Mouse (Mus musculus) lung, postnatal 14 days (tissue): ENCODE measurements at regions not wholly inside any gene's neighbourhood (a gene's known extent, or its start where the extent isn't known, plus 50 kb on each side); places are given as distances from the start of the nearest gene placed in this dataset.

ENCODE experiments used
- DNase-seq: peaks from one replicate; pipeline ENCODE4 v3.0.0; 2021

DNA sequence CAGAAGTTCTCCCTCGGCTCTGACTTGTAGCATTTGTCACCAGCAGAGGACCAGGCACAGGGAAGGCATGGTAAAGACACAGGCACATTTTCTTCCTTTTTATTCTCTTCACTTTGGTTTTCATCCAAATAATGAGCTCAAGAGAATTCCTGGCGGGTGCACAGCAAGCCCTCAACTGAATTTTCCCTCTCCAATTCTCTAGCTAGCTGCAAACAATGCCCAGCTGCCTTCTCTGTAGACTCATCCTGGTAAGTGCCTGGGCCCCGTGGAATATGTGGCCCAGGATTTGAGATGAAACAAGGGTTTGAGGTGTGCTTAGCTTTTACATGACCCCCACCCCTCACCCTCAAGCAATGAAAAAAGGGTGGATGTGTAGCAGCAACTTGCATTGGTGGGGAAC is 90.4 kb downstream of the Otol1 start:
- DNase-seq = no peak

DNA sequence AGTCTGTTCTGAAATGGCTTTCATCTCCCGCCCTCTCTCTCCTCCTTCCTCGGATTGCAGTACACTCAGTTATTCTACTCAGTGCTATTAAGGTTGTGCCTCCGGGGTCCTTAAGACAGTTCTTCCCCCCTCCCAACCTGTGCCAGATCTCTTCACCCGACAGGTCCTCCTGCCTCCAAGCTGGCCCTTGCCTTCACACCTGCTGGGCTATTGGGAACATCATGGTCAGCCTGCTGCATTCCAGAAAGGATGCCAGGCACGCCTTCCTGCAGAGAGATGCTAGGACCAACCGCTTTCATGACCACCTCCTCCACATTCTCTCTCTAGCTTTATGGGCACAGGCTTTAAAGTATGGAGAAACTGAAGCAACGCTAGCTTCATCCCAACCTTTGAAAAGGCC is 94.7 kb downstream of the Otol1 start:
- DNase-seq = no peak

DNA sequence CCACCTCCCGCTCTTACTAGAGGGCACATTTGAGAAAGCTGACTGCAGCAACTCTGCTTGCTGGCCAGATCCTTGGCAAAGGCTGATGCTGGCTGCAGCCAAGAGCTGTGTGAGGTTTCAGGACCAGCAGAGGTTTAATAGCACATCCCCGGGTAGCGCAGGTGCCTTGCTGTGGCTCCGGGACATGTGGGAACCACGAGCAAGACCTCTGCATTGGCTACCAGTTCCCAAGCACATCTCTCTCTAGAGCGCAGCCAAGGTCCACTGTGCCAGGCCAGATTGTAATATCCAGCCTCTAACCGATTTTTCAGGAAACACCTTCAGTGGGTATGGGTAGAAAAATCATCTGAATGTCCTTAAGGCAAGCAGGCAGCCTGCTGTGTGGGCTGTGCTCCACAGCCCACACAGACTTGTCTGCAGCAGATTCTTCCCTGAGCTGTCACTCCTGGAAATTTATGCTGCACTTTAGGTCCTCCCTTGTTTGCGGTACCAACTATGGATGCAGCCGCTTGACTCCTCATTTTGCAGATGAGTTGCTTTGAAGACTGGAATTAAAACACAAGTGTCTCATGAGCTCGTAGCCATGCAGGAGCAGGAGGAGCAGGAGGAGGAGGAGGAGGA is 95.3 kb downstream of the Otol1 start:
- DNase-seq = no peak

DNA sequence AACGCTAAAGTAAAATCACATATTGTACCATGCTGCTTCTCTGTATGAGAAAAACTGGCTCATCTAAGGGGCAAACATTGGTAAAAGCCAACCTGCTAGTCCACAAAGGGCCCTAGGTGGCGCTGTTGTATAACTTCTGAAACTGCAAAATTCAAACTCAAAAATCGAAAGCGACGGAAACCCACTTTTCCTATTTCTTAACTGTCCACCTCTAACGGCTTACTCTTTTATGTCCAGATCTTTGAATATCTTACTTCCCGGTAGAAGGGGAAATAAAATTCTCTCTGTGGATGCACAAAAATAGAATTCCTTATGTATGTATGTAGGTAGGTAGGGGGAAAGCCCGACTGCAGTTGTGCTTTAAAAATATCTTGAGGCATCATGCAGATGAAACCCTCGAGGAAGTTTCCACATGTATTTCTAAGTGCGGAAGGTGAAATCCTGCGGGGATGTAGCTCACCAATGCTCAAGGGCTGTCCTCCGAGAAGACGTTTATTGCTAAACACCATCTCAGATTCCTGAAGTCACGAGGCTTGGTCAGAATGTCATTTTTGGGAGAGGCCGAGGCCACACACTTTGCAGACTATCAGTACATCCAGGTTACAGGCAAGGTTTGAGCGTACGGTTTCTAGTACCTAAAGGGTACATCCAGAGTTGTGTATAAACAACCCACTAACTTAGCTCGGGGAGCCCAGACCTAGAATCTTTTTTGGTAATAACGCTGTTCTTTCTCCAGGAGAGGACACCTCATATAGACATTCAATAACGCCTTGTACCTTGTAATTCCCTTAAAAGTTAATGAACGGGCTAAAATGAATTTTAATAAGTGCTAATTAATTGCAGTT is 96.8 kb downstream of the Otol1 start:
- peak; percentile 79 for DNase-seq

DNA sequence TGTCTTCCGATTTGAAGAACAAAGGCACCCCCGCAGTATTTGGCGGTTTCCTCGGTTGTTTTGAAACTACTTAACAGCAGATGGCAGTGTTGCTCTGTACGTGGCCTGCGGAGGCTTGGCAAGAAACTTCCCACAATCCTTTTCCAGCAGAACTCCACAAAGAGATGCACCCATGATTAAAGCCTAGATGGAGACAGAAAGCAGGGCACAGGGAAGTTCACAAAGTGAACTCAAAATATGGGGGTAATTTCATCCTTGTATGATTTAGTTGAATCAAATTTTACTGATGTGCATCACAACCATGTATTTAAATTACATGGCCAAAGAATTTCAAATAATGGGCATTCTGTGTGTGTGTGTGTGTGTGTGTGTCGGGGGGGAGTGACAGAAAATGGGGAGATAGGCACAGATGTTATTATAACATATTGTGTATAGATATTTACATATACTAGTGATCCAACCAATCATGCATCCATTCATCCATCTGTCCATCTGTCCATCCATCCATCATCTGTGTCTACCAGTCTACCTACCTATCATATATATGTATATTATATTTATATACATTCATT is 97.5 kb downstream of the Otol1 start:
- DNase-seq = peak; percentile 60

- DNase-seq = no peak
Observed at GRCm38 (mm10) chr3:70105561-70105960, 98.1 kb downstream of the Otol1 start.

DNA sequence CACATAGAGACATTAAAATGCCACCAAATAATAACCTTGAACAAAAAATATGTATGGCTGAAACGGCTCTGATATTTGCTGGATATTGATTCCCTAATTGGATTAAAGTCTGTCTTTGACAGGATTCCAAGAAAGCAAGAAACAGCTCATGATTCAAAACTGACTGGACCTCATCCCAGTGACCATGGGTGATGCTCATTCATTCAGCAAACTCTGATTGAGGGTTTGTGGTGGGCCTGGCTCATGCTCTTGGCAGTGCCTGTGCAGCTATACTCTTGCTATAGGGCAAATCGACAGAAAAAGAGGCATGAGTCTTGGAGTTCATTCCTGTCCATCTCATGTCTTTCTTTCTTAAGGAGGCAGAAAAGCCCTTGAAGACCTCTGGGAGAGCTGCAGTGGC is 98.7 kb downstream of the Otol1 start:
- DNase-seq = no peak

- DNase-seq = no peak
Observed at GRCm38 (mm10) chr3:70126212-70126611, 118.8 kb downstream of the Otol1 start.

- DNase-seq = no peak
Observed at GRCm38 (mm10) chr3:70130241-70131029, 123.0 kb downstream of the Otol1 start.

DNA sequence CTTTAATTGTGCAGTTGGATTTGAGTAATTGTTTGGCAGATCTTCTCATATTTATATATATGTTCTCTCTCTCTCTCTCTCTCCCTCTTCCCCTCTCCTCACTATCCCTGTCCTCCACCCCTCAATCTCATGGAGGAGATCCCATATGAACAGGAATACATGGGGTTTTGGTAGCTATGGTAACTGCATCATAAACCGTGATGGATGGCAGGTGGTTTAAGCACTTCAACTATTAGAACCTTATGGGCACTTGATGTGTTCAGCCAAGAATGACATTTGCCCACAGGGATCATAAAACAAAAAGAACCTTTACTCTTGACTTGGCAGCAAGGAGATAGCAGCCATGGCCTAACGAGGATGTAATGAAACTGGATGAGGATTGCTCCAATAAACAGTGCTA is 127.5 kb downstream of the Otol1 start:
- no peak for DNase-seq

DNA sequence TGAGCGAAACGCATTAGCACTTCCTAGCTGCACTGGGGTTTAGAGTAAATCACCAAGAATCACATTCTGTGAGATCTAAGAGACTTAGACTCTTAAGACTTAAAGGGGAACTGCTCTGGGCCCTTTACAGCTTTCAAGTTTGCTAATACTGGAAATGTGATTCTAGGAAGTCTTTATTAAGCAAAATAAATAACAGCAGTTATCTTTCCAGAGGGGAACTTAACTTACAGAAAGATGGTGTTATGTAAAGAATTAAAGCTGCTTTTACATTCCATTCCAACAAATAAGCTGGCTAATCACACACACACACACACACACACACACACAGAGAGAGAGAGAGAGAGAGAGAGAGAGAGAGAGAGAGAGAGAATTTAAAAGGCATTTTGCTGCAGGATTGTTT is 131.1 kb downstream of the Otol1 start:
- no peak for DNase-seq

DNA sequence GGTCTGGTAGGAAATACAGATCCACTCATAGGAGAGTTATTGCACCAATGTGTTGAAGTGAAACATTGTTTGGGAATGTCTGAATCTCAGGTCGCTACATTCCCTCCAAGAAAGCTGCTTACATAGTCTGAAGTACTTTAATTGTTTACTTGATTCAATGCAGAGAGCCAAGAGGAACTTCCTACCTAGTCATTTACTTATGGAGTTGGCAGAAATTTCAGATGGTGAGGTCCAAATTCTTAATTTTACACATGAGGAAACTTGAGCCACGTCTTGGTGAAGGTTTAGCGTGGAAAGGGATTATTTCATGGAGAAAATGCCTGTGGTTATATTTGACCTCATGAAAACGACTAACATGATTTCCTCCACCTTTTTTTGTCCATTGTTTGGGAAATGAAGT is 131.5 kb downstream of the Otol1 start:
- DNase-seq = no peak

GRCm38 (mm10) chr3:70145728-70146127 is 138.3 kb downstream of the Otol1 start:
- no peak for DNase-seq

DNA sequence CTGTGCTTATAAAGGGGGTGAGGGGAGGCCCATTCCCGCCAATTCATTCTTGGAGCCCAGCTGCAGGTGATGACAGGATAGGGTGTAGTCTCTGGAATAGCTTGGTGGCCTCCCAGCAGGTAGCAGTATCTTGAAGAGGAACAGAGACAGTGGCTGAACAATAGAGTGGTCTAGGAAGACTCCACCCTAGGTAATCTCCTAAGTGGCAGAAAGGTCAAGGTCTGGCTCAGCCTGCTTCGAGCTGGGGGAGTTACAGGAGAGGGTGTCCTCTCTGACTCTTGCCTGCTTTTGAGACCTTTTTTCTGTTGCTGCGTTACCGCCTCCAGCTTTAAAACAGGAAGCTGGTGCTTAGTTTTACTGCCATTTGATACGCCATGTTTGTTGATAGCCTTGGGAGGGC is 143.7 kb downstream of the Otol1 start:
- no peak for DNase-seq

GRCm38 (mm10) chr3:70160043-70160442 is 152.6 kb downstream of the Otol1 start:
- no peak for DNase-seq

DNA sequence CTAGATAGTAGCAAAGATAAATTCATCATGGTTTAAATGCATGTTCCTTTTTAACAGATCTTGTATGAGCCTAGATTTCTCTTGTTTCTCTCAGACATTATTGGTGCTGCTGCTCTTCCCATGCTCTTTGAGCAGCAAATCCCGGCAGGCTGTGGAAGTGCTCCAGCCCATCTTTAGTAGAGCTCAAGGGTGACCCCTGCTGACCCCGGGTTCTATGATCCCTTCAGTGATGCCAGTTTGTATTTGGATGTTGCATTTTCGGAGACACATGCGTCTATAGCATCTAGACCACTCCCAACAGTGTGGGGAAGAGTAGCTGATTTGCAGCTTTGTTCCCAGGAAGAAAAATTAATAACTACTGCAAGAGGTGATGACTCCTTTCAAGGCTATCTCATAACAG is 164.3 kb downstream of the Otol1 start:
- no peak for DNase-seq

- DNase-seq = no peak
Observed at GRCm38 (mm10) chr3:70176391-70176790, 169.0 kb downstream of the Otol1 start.

DNA sequence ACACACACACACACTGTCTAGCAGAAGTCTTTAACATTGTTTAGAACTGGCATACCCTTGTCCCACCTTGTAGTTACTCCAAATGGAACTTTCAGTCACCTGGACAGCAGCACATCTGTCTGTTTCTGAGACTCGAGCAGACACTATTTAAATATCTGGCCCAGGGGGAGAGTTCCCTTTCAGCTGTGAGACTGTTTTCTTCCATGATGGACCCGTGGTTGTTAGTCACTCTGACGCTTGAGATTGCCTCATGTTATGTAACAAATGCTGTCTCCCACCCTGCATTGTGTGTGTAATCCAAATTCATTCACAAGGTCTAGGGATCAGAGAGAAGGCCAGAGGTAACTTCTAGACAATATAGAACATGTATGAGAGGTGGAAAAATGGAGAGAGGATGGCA is 174.2 kb downstream of the Otol1 start:
- DNase-seq = no peak

- no peak for DNase-seq
Observed at GRCm38 (mm10) chr3:70190741-70191140, 183.3 kb downstream of the Otol1 start.

DNA sequence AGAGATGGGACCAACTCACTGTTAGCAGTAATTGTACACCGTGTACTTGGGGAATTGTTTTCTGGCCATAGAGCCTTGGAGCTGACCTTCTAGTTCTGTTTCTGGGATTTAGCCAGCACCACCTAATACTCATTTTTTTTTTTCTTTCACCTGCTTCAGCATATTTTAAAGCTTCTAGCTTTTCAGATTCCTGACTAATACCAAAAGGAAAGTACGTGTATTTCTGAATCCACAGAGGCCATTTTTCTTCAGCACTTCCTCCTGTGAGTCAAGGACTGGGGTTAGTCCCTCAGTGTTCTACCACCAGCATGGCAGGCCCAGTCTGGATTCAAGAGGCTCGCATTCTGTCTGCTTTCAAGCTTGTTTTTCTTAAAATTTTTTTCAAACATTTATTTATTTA is 189.3 kb downstream of the Otol1 start:
- DNase-seq = no peak

DNA sequence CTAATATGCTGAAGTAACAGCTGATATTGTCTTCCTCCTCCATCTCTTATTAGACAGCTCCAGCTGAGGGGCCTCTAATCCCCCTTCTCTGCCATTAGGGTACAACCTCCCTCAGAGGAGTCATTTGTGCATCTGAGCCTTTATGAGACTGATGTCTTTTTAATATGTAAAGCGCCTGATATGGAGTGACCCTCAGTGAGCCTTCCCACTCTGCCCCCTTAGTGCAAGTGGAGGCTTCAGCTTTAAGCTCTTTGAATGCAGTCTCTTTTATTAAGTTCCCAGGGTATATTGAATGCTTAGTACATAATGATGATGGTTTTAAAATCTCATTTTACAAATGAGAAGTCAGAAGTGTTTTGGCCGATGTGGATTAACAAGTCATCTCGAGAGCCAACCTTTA is 191.5 kb downstream of the Otol1 start:
- no peak for DNase-seq

- DNase-seq = no peak
Observed at GRCm38 (mm10) chr3:70201334-70201943, 194.0 kb downstream of the Otol1 start.

DNA sequence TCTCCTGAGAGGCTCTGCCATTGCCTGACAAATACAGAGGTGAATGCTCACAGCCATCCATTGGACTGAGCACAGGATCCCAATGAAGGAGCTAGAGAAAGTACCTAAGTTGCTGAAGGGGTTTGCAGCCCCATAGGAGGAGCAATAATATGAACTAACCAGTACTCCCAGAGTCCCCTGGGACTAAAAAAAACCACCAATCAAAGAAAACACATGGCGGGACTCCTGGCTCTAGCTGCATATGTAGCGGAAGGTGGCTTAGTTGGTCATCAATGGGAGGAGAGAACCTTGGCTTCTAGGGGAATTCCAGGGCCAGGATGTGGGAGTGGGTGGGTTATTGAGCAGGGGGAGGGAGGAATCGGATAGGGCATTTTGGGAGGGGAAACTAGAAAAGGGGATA is 207.8 kb downstream of the Otol1 start:
- DNase-seq = no peak
